Mouse (Mus musculus): ENCODE data around the gene Def8. TPM values are rescaled to one million over a fixed set of nuclear protein-coding genes. Genes with fewer than 3 reads are reported as not detected.

Gene Def8
- polyA plus RNA-seq, 2 experiments = 8.0 to 10.5 TPM

GRCm38 (mm10) chr8:123476911-123477736 is 53.8 kb downstream of the Def8 start:
- DNase-seq (ENCODE audit: low read depth in 3 of 3, low spot score in 3 of 3) = peak in 2 of 3 experiments; percentile 10 to 24

GRCm38 (mm10) chr8:123477737-123478258 is 54.5 kb downstream of the Def8 start, which contains the start of gene Afg3l1:
Gene Afg3l1, plus strand, starts transcription at chr8:123477903.
- peak; percentile 96 for ATAC-seq (ENCODE audit: insufficient read depth)
- peak within 1 kb of the TSS; percentile 78 to 85 for H3K4me3 ChIP-seq (ENCODE audit: insufficient read depth in 1 of 2, low read depth in 2 of 2, low read length in 2 of 2)
- no peak for TF ChIP-seq CTCF (IDR thresholded peaks at IDR 0.05; ENCODE audit: low read depth)
- no peak for TF ChIP-seq EP300 (IDR thresholded peaks at IDR 0.05; ENCODE audit: low read depth)
- under 1% methylated on average over 56 of the region's 58 CpGs for WGBS (ENCODE audit: insufficient replicate concordance)
- H3K4me2 ChIP-seq (ENCODE audit: low read depth) = peak within 1 kb of the TSS; percentile 79
- H3K9me3 ChIP-seq (ENCODE audit: control insufficient read depth, low read length) = no peaks in the 10 kb centered on the region
- H3K36me3 ChIP-seq (replicated peaks; ENCODE audit: control insufficient read depth, insufficient read depth, low read depth) = peaks cover 11% of the 10 kb centered on the region
- peak; percentile 71 to 81 (median 77) for DNase-seq (ENCODE audit: low read depth in 3 of 3, low spot score in 3 of 3)
- peak within 1 kb of the TSS; percentile 66 for H3K27ac ChIP-seq
- H3K4me1 ChIP-seq (replicated peaks; ENCODE audit: control insufficient read depth in 2 of 2, insufficient read depth in 2 of 2, low read length in 1 of 2) = peaks cover 15 to 21% of the 10 kb centered on the region in 2 experiments
- H3K9ac ChIP-seq (replicated peaks) = peak within 1 kb of the TSS; percentile 80
- H3K27me3 ChIP-seq (ENCODE audit: control insufficient read depth, insufficient read depth, low read length) = no peaks in the 10 kb centered on the region

More at GRCm38 (mm10) chr8:123476911-123477736, 53.8 kb downstream of the Def8 start:
- Histone ChIP-seq H3K9ac (replicated peaks) (peak overlapping the region; percentile 80), H3K4me1 (replicated peaks; ENCODE audit: control insufficient read depth in 2 of 2, insufficient read depth in 2 of 2, low read length in 1 of 2) (peaks cover 15 to 21% of the 10 kb centered on the region in 2 experiments), H3K9me3 (ENCODE audit: control insufficient read depth, low read length) (no peaks in the 10 kb centered on the region), H3K4me3 (ENCODE audit: insufficient read depth in 1 of 2, low read depth in 2 of 2, low read length in 2 of 2) (peak overlapping the region; percentile 78 to 85), H3K27me3 (ENCODE audit: control insufficient read depth, insufficient read depth, low read length) (no peaks in the 10 kb centered on the region), H3K4me2 (ENCODE audit: low read depth) (peak overlapping the region; percentile 79), H3K27ac (peak overlapping the region; percentile 50), H3K36me3 (replicated peaks; ENCODE audit: control insufficient read depth, insufficient read depth, low read depth) (peaks cover 7% of the 10 kb centered on the region)
- 9% methylated on average over 34 of the region's 34 CpGs for WGBS (ENCODE audit: insufficient replicate concordance)
- TF ChIP-seq CTCF (IDR thresholded peaks at IDR 0.05; ENCODE audit: low read depth) = no peak
- no peak for TF ChIP-seq EP300 (IDR thresholded peaks at IDR 0.05; ENCODE audit: low read depth)
- ATAC-seq (ENCODE audit: insufficient read depth) = peak; percentile 22; the same call in 1 of the 2 replicates

GRCm38 (mm10) chr8:123478456-123479218 is 55.3 kb downstream of the Def8 start:
- H3K4me2 ChIP-seq (ENCODE audit: low read depth) = peak overlapping the region; percentile 79
- TF ChIP-seq CTCF (IDR thresholded peaks at IDR 0.05; ENCODE audit: low read depth) (no peak), EP300 (IDR thresholded peaks at IDR 0.05; ENCODE audit: low read depth) (no peak)
- H3K4me1 ChIP-seq (replicated peaks; ENCODE audit: control insufficient read depth in 2 of 2, insufficient read depth in 2 of 2, low read length in 1 of 2) = peaks cover 15 to 21% of the 10 kb centered on the region in 2 experiments
- WGBS (ENCODE audit: insufficient replicate concordance) = 29% methylated on average over 16 of the region's 16 CpGs
- ATAC-seq (ENCODE audit: insufficient read depth) = peak; percentile 3
- DNase-seq (ENCODE audit: low read depth in 3 of 3, low spot score in 3 of 3) = peak in 2 of 3 experiments; percentile 12 to 52
- H3K4me3 ChIP-seq (ENCODE audit: insufficient read depth in 1 of 2, low read depth in 2 of 2, low read length in 2 of 2) = peak overlapping the region; percentile 78 to 85
- H3K27ac ChIP-seq = peak overlapping the region; percentile 66
- H3K27me3 ChIP-seq (ENCODE audit: control insufficient read depth, insufficient read depth, low read length) = no peaks in the 10 kb centered on the region
- peak overlapping the region; percentile 80 for H3K9ac ChIP-seq (replicated peaks)
- H3K36me3 ChIP-seq (replicated peaks; ENCODE audit: control insufficient read depth, insufficient read depth, low read depth) = peaks cover 11% of the 10 kb centered on the region
- H3K9me3 ChIP-seq (ENCODE audit: control insufficient read depth, low read length) = no peaks in the 10 kb centered on the region

GRCm38 (mm10) chr8:123482627-123483026 is 59.3 kb downstream of the Def8 start:
- Histone ChIP-seq H3K36me3 (replicated peaks; ENCODE audit: control insufficient read depth, insufficient read depth, low read depth) (peaks cover 33% of the 10 kb centered on the region), H3K27me3 (ENCODE audit: control insufficient read depth, insufficient read depth, low read length) (no peaks in the 10 kb centered on the region), H3K27ac (no peak overlapping the region), H3K9me3 (ENCODE audit: control insufficient read depth, low read length) (no peaks in the 10 kb centered on the region), H3K4me1 (replicated peaks; ENCODE audit: control insufficient read depth in 2 of 2, insufficient read depth in 2 of 2, low read length in 1 of 2) (peaks cover 8% of the 10 kb centered on the region in 2 experiments; a peak in 3 of 4 replicates), H3K4me3 (ENCODE audit: insufficient read depth in 1 of 2, low read depth in 2 of 2, low read length in 2 of 2) (no peak overlapping the region), H3K9ac (replicated peaks) (no peak overlapping the region), H3K4me2 (ENCODE audit: low read depth) (no peak overlapping the region)
- ATAC-seq (ENCODE audit: insufficient read depth) (no peak), DNase-seq (ENCODE audit: low read depth in 3 of 3, low spot score in 3 of 3) (no peak)
- no peak for TF ChIP-seq EP300 (IDR thresholded peaks at IDR 0.05; ENCODE audit: low read depth)
- TF ChIP-seq CTCF (IDR thresholded peaks at IDR 0.05; ENCODE audit: low read depth) = peak; percentile 46; the same call in 1 of the 2 replicates
- 79% methylated on average over 7 of the region's 7 CpGs for WGBS (ENCODE audit: insufficient replicate concordance)

Data from liver, embryonic 14.5 days (tissue).